Mouse (Mus musculus): ENCODE results near the gene Vwa2. TPM values are rescaled to one million over a fixed set of nuclear protein-coding genes. Genes with fewer than 3 reads are reported as not detected.

Gene Vwa2
- polyA plus RNA-seq, 1 experiment from 2014 or later, result 18.3 TPM

GRCm38 (mm10) chr19:56942216-56942615 is 68.2 kb downstream of the Vwa2 start:
- Histone ChIP-seq H3K36me3 (ENCODE audit: insufficient read depth, low read length) (no peaks in the 10 kb centered on the region; the same call in 1 of the 2 replicates), H3K4me2 (ENCODE audit: low read length) (no peak overlapping the region), H3K9me3 (replicated peaks; ENCODE audit: low read length) (no peaks in the 10 kb centered on the region), H3K9ac (ENCODE audit: low read depth, low read length) (no peak overlapping the region), H3K4me1 (replicated peaks; ENCODE audit: insufficient read depth, low read length) (peaks cover 4% of the 10 kb centered on the region; the same call in 1 of the 2 replicates), H3K4me3 (replicated peaks; ENCODE audit: low read depth, low read length) (no peak overlapping the region), H3K27me3 (ENCODE audit: insufficient read depth, low read length) (no peaks in the 10 kb centered on the region), H3K27ac (no peak overlapping the region)
- no peak for ATAC-seq (replicated peaks; ENCODE audit: low FRiP score, low read depth)
- no peak for DNase-seq (ENCODE audit: low spot score)
- TF ChIP-seq CTCF (IDR thresholded peaks at IDR 0.05; ENCODE audit: low read depth), result no peak
- 91% methylated on average over 7 of the region's 7 CpGs for WGBS

GRCm38 (mm10) chr19:56944211-56944610 is 70.2 kb downstream of the Vwa2 start:
- no peak for TF ChIP-seq CTCF (IDR thresholded peaks at IDR 0.05; ENCODE audit: low read depth)
- DNase-seq (ENCODE audit: low spot score), result peak; percentile 86
- Histone ChIP-seq H3K36me3 (ENCODE audit: insufficient read depth, low read length) (no peaks in the 10 kb centered on the region), H3K9ac (ENCODE audit: low read depth, low read length) (no peak overlapping the region), H3K4me2 (ENCODE audit: low read length) (no peak overlapping the region), H3K4me3 (replicated peaks; ENCODE audit: low read depth, low read length) (no peak overlapping the region), H3K9me3 (replicated peaks; ENCODE audit: low read length) (no peaks in the 10 kb centered on the region), H3K4me1 (replicated peaks; ENCODE audit: insufficient read depth, low read length) (peaks cover 4% of the 10 kb centered on the region; the same call in 1 of the 2 replicates), H3K27ac (peak overlapping the region; percentile 58), H3K27me3 (ENCODE audit: insufficient read depth, low read length) (no peaks in the 10 kb centered on the region)
- 34% methylated on average over 9 of the region's 9 CpGs for WGBS
- ATAC-seq (replicated peaks; ENCODE audit: low FRiP score, low read depth), result no peak

- DNase-seq (ENCODE audit: low spot score), result no peak
- Histone ChIP-seq H3K4me1 (replicated peaks; ENCODE audit: insufficient read depth, low read length) (peaks cover 4% of the 10 kb centered on the region; the same call in 1 of the 2 replicates), H3K36me3 (ENCODE audit: insufficient read depth, low read length) (no peaks in the 10 kb centered on the region), H3K9me3 (replicated peaks; ENCODE audit: low read length) (no peaks in the 10 kb centered on the region), H3K9ac (ENCODE audit: low read depth, low read length) (no peak overlapping the region), H3K4me3 (replicated peaks; ENCODE audit: low read depth, low read length) (no peak overlapping the region), H3K27me3 (ENCODE audit: insufficient read depth, low read length) (no peaks in the 10 kb centered on the region), H3K27ac (peak overlapping the region; percentile 58), H3K4me2 (ENCODE audit: low read length) (no peak overlapping the region)
- no peak for ATAC-seq (replicated peaks; ENCODE audit: low FRiP score, low read depth)
- WGBS, result 95% methylated on average over 3 of the region's 3 CpGs
- TF ChIP-seq CTCF (IDR thresholded peaks at IDR 0.05; ENCODE audit: low read depth), result peak; percentile 13; the same call in 1 of the 2 replicates
Observed at GRCm38 (mm10) chr19:56944826-56945225, 70.8 kb downstream of the Vwa2 start.

GRCm38 (mm10) chr19:56945621-56946020 is 71.6 kb downstream of the Vwa2 start:
- Histone ChIP-seq H3K4me2 (ENCODE audit: low read length) (no peak overlapping the region), H3K27me3 (ENCODE audit: insufficient read depth, low read length) (no peaks in the 10 kb centered on the region), H3K4me3 (replicated peaks; ENCODE audit: low read depth, low read length) (no peak overlapping the region), H3K9me3 (replicated peaks; ENCODE audit: low read length) (no peaks in the 10 kb centered on the region), H3K27ac (peak overlapping the region; percentile 58), H3K36me3 (ENCODE audit: insufficient read depth, low read length) (no peaks in the 10 kb centered on the region), H3K9ac (ENCODE audit: low read depth, low read length) (no peak overlapping the region), H3K4me1 (replicated peaks; ENCODE audit: insufficient read depth, low read length) (peaks cover 4% of the 10 kb centered on the region; the same call in 1 of the 2 replicates)
- 54% methylated on average over 2 of the region's 2 CpGs for WGBS
- ATAC-seq (replicated peaks; ENCODE audit: low FRiP score, low read depth) (no peak), DNase-seq (ENCODE audit: low spot score) (peak; percentile 37)
- no peak for TF ChIP-seq CTCF (IDR thresholded peaks at IDR 0.05; ENCODE audit: low read depth)

- WGBS, result 94% methylated on average over 7 of the region's 7 CpGs
Observed at GRCm38 (mm10) chr19:56946277-56946676, 72.2 kb downstream of the Vwa2 start.

GRCm38 (mm10) chr19:56946727-56947126 is 72.7 kb downstream of the Vwa2 start:
- Histone ChIP-seq H3K27me3 (ENCODE audit: insufficient read depth, low read length) (no peaks in the 10 kb centered on the region), H3K9me3 (replicated peaks; ENCODE audit: low read length) (no peaks in the 10 kb centered on the region), H3K4me3 (replicated peaks; ENCODE audit: low read depth, low read length) (no peak overlapping the region), H3K36me3 (ENCODE audit: insufficient read depth, low read length) (no peaks in the 10 kb centered on the region), H3K4me1 (replicated peaks; ENCODE audit: insufficient read depth, low read length) (peaks cover 4% of the 10 kb centered on the region; the same call in 1 of the 2 replicates), H3K27ac (no peak overlapping the region; the same call in 1 of the 2 replicates), H3K4me2 (ENCODE audit: low read length) (no peak overlapping the region), H3K9ac (ENCODE audit: low read depth, low read length) (no peak overlapping the region)
- TF ChIP-seq CTCF (IDR thresholded peaks at IDR 0.05; ENCODE audit: low read depth), result no peak
- ATAC-seq (replicated peaks; ENCODE audit: low FRiP score, low read depth) (no peak), DNase-seq (ENCODE audit: low spot score) (no peak)
- WGBS, result 67% methylated on average over 3 of the region's 3 CpGs

More at GRCm38 (mm10) chr19:56946277-56946676, 72.2 kb downstream of the Vwa2 start:
- ATAC-seq (replicated peaks; ENCODE audit: low FRiP score, low read depth) (no peak), DNase-seq (ENCODE audit: low spot score) (no peak)
- Histone ChIP-seq H3K4me3 (replicated peaks; ENCODE audit: low read depth, low read length) (no peak overlapping the region), H3K36me3 (ENCODE audit: insufficient read depth, low read length) (no peaks in the 10 kb centered on the region), H3K4me1 (replicated peaks; ENCODE audit: insufficient read depth, low read length) (peaks cover 4% of the 10 kb centered on the region; the same call in 1 of the 2 replicates), H3K9me3 (replicated peaks; ENCODE audit: low read length) (no peaks in the 10 kb centered on the region), H3K27ac (no peak overlapping the region; the same call in 1 of the 2 replicates), H3K27me3 (ENCODE audit: insufficient read depth, low read length) (no peaks in the 10 kb centered on the region), H3K9ac (ENCODE audit: low read depth, low read length) (no peak overlapping the region), H3K4me2 (ENCODE audit: low read length) (no peak overlapping the region)
- no peak for TF ChIP-seq CTCF (IDR thresholded peaks at IDR 0.05; ENCODE audit: low read depth)

Data from kidney, postnatal 0 days (tissue).